Mouse (Mus musculus) brain, embryonic 14.5 days (tissue): ENCODE measurements at regions not wholly inside any gene's neighbourhood (a gene's known extent, or its start where the extent isn't known, plus 50 kb on each side); places are given as distances from the start of the nearest gene placed in this dataset.

Experiments used
- DNase-seq: peaks from one replicate; pipeline ENCODE4 v3.0.0-alpha.2; 2011; ENCODE audit warnings: low read depth
- CTCF ChIP-seq: fragments of 200-500 bp; IDR thresholded peaks from 2 replicates; pipeline ENCODE4 v1.5.1; 2012; ENCODE audit warnings: inconsistent platforms, mild to moderate bottlenecking, moderate library complexity, borderline replicate concordance; ENCODE audit not compliant: insufficient read depth, insufficient read length; ENCODE audit errors: extremely low read depth
- POLR2A ChIP-seq: fragments of 200-500 bp; IDR thresholded peaks from 2 replicates; pipeline ENCODE4 v1.6.1; 2012; ENCODE audit warnings: mild to moderate bottlenecking, inconsistent platforms, borderline replicate concordance; ENCODE audit not compliant: poor library complexity, insufficient read depth, insufficient read length, severe bottlenecking; ENCODE audit errors: extremely low read depth

DNA sequence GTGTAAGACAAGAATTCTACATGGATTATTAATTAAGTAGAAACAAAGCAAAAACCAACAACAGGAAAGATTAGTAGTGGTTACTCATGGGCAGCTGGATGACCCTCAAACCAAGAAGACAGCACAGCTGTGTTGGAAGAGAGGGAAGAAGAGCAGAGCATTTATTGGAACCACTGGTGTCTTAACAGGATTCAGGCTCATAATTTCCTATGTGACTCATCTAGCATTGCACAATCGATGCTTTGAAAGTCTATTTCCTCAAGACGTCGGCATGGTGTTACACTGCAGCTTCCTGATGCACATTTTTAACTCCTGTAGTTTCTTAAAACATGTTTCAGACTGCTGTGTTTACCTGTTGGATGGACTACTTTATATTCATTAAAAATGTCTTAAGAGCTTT, 221.1 kb downstream of the Gja1 start:
- DNase-seq = no peak
- TF ChIP-seq CTCF (no peak), POLR2A (no peak)

DNA sequence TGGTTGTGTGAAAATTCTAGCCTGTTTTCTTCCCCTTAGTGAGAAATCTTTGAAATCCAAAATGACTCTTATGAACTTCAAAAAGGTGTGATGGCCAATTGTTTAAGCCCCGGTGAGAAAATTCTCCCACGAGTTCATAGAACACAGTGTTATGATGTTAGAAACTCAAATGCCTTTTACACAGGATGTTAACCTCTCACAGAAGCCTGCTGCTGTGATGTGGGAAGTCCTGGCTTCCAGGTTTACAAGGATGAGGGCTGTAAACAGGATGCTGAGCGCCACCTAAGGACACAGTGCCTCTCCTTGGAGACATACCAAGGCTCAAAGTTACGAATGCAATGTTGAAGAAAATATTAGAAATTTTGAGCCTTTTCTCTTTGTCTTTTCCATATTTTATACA, 222.8 kb downstream of the Gja1 start:
- no peak for DNase-seq
- no peak for TF ChIP-seq POLR2A
- TF ChIP-seq CTCF = no peak

DNA sequence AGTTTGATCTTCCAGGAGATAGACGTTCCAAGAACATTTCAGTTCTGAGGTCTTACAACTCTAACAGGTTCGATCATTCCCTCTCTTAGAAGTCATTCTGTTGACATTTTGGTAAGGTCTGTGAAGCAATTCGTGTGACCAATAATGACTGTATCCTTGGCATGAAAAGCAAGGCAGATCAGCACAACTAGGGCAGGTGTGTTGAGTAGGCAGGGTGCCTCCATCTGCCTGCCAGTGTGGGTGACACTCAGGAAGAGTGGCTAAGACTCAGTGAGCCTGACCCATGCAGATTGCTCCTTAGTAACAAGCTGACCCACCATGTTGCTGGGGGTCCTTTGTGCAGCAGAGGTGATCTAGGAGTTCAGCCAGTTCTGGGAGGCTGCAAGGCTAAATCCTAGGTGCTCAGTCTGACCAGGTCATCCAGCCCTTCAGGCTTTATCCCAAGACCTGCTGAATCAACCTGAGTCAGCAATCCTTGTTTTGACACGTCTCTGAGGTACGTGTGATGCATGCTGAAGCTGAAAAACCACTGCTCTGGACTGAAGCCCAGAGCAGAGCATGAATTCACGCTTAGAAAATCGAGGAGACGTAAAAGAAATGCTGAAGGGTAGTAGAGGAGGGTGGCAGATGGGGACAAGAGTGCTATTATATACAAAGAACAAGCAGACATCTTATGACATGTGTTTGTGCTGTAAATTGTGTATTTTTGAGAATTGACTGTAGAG, 234.6 kb downstream of the Gja1 start:
- TF ChIP-seq CTCF = no peak
- TF ChIP-seq POLR2A = no peak
- DNase-seq = peak; percentile 52

DNA sequence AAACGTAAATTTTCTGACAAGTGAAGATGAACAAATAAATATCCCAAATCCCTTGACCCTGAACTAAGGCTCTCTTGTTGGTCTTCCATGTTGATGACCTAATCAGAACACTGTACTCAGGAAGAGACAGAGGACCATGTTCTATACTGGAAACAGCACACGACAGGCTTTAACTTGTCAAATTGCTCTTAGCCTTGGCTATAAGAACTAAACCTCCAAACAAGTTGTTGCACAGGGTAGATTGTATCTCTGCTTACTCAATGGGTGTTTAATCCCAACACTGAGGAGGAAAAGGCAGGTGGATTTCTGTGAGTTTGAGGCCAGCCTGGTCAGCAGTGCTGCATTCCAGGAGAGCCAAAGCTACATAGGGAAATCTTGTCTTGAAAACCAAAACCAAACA, 265.5 kb downstream of the Gja1 start:
- TF ChIP-seq POLR2A = no peak
- TF ChIP-seq CTCF = no peak
- no peak for DNase-seq

DNA sequence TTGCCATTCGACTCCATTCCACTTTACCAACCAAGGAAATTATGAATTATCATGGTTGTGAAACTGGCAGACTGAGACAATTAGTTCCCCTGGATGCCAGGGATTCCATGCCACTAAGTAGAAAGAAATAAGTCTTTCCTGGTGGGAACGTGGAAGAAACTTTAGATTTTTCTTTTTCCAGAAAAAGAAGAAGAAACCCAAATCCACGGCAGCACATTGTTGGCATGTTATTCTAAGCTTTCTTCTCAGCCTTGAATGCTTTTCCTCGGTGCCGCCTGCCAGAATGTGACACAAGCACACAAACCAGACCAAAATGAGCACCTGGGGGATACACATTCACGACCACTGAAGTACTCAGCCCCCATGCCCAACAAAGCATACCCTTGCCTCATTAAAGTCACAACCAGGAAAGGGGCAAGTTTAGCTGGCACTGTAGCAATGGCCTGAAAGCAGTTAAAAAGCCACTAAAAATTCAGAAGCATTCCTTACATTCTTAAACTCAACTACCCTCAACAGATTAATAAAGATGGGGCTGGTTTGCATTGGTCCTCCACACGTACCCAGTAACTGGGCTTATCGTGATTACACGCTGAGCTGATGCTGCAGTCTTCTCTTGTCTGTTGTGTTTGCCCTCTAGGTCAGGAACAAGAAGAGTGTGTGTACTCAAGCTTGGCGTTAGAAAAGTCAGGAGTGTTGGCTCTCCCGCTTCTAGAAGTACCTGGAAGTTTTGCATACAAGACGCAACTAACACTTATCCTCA, 266.4 kb downstream of the Gja1 start:
- no peak for DNase-seq
- TF ChIP-seq CTCF (no peak), POLR2A (no peak)

DNA sequence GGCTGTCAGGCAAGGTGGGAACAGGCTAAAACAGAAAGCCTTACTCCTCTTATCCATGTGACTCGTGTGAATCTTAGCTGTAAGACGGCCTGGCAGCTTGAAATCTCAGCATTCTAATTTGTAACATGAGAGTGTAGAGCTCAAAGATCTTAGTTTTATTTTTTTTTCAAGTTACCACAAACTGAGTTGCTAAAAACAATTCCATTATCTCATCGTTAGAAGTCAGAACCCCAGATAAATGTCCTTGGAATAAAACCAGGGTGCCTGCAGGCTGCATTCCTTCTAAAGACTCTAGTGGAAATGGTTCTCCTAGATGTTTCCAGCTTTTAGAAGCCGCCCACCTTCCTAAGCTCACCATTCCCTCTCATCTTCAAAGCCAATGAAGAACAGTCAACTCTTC, 283.4 kb downstream of the Gja1 start:
- TF ChIP-seq CTCF = no peak
- TF ChIP-seq POLR2A = no peak

DNA sequence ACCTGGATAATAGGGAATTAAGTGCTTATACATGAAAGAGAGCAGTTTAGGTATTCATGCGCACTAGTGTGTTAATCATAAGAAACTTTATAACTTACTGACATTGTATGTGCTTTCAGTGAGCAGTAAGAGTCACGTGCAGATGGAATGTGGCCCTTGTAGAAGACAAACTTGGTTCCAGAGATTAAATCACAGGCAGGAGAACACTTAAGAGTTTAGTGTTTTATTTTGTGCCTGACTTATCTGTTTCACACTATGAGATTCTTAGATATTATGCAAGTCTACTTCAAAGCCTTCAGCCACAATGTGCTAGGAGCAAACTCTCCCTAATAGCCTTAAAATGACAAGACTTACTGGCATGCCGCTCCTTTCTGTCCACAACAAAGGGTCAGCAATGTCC, 296.8 kb downstream of the Gja1 start:
- DNase-seq = no peak
- TF ChIP-seq POLR2A (no peak), CTCF (no peak)

More for the DNA sequence above, 283.4 kb downstream of the Gja1 start:
- DNase-seq = no peak

DNA sequence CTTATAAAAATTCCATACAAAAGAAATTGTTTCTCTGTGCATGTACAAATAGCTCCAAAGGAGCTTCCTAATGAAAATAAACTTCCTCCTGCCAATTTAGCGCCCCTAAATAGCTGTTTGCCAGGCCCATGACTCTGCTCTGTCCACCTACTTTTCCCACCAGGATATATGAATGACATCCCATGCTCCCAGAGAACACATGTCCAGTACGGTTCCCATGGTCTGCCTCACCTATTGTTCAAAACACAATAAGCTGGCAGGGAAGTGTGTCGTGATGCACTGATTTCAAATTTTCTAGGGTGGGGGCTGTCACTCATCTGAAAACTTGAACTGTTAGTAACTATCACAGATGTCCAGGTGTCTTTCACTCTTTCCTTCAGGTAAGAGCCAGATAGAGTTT, 305.8 kb downstream of the Gja1 start:
- no peak for DNase-seq
- TF ChIP-seq CTCF (no peak), POLR2A (no peak)

DNA sequence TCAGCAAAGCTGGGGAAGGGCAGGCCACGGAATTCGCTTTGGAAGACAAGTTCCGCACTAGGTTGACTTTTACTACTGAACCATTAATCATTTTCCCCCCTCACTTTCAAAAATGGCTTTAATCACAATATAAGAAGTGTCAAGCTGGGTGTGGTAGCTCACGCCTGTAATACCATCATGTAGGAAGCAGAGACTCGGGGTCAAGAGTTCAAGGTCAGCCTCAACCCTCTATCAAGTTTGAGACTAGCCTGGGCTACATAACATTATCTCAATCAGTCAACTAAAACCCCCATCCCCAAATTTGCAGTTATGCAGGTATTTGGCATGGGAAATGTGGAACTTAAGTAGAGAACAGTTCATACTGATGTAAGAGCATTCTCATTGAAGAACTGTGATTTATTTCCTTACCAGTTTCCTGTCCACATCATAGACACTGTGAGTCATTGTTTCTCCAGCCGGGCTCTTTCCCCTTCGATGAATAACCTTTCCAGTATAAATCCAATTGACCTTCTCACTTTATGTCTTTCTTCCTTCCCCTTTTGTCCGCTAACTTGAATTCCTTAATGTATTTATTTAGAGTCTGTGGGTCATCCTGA, 308.6 kb downstream of the Gja1 start:
- DNase-seq = no peak
- TF ChIP-seq POLR2A (no peak), CTCF (no peak)

DNA sequence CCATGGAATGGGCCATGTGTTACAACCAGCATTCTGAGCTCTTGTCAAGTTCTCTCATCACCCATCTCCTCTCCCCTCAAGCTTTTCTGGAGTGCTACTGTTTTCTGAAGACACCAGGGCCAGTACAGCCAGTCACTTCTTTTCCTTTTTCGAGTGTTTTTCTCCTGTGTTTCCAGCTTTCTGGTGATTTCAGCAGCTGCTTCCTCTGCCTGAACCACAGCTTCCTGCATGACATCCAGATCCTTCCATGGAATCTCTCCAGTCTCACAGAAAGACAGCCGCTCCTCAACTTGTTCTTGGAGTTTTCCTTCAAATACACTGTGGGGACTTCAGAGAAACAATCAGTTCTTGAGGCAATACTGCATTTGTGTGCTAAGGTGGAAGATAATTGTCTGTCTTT, 314.3 kb downstream of the Gja1 start:
- TF ChIP-seq POLR2A (no peak), CTCF (no peak)

DNA sequence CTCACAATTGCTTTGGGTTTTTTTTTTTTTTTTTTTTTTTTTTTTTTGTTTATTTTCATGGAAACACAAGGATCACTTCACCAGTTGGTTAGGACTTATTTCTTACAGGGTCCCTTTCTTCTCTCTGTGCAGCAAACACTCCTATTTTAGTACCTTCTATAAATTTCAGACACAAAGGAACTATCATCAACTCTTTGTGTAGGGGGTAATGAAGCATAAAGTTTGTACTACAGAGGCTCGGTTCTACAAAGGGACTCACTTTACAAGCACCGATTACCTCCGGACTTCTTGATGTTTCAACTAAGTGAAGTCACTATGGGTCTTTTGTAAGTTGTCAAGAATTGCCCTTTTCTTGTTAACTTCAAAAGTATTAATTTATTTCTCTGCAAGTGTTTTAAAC, 318.0 kb downstream of the Gja1 start:
- TF ChIP-seq CTCF (no peak), POLR2A (no peak)
- DNase-seq = no peak

More for the DNA sequence above, 314.3 kb downstream of the Gja1 start:
- DNase-seq = no peak

DNA sequence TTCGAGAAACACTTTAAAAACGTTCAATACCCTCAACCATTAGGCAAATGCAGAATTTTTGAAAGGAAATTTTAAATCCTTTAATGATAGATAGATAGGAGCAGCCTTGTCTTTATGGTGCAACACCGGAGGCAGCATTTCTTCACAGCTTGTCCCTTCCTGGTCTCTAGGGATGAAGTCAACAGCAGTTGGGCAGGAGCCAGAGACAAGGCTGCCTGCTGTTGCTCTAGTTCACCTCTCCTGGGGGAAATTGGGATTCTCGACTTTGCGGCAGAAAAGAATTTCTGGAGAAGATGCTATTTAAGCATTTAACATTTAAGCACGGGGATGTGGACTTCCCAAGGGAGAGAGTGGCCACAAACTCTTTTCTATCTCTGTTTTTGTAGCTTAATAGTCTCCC, 323.0 kb downstream of the Gja1 start:
- TF ChIP-seq CTCF (no peak), POLR2A (no peak)
- no peak for DNase-seq

DNA sequence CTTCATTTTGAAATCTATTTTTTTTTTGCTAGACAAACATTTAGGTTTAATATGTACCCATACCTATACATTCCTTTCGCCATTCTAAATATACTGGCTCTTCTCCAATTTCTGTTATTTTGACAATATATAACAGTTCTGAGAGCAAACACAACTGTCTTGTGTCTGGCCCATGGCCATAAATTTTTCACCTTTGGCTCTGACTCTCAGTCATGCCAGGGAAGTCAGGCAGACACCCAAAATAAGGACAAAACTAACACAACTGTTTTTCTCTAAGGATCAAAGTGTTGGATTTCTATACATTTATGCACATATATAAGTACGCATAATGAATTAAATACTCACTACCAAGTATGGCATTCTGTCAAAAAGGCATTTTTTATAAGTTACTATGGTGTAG, 331.3 kb downstream of the Gja1 start:
- TF ChIP-seq POLR2A (no peak), CTCF (no peak)
- DNase-seq = no peak
